Mouse (Mus musculus): ENCODE measurements around the gene Cyp19a1. TPM values are rescaled to one million over a fixed set of nuclear protein-coding genes. Genes with fewer than 3 reads are reported as not detected.

Cyp19a1 gene
- not detected for total RNA-seq (2021)
- long read RNA-seq, experiment 1, result 0 reads
- long read RNA-seq, experiment 2, result 0 reads

DNA sequence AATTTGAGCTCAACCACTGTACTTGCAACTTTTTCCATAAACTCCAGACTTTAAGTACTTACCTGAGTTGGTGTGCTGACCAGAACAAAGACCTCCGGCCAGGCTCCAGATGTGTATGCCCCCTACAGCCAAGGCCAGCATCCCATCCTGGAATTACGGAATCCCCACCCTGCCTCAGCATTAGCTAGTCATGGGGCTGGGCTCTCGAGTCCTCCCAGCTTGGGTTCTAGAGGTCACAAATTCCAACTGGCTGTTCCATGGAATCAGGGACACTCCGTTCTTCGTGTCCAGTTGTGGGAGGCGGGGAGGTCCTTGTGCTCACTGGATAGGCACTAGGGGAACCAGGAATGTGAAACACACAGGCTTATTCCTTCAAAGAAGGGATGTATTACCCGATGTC is at the start of gene Cyp19a1:
Cyp19a1 (minus strand) TSS at position 101 of the 400 bp plus-strand sequence.
- no peak for DNase-seq
- intact Hi-C loops (cut with DNase I), result no loop called here

DNA sequence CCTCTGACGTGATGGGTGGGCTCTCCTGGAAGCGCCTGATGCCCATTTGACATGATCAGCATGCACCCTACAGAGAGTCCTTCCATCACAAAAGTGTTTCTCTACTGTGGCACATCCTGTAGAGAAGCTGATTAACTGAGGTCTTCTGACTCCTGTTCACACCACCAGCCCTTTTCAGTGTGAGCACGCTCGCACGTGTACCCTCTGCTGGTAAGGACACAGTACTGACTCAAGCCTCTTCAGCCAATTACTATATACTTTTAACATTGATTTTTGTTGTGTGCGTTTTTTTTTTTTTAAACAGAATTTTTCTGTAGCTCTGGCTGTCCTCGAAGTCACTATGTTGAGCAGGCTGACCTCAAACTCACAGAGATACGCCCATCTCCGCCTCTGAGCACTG is 48.5 kb upstream of the Cyp19a1 start:
- no peak for DNase-seq
- intact Hi-C loops (cut with DNase I), result no loop called here

DNA sequence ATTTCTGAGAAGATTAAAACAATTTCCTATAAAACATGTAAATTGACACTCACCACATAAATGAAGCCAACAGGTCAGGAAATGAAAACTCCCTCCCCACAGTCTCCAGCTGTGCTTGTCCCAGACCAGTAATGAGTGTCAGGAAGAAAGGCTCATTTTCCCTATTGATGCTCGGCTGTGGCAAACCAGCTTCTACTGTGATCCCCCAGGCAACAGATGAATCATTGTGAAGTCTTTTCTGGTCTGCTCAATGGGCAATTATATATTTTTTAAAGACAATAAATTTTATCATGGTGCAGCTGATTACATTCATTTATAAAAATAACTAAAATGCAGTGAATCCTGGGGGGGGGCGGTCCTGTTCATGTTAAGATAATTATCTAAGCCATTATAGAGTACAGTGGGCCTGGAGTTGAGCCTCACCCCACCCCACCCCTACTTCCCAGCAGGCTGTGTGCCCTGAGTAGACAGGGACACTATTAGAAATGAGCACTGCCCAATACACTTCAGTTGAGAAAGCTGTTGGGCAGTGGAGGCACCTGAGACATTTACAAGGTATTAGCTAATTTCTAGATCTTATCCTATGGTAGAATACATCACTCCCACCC is 40.9 kb upstream of the Cyp19a1 start:
- intact Hi-C loops (cut with DNase I), result no loop called here
- DNase-seq, result no peak

DNA sequence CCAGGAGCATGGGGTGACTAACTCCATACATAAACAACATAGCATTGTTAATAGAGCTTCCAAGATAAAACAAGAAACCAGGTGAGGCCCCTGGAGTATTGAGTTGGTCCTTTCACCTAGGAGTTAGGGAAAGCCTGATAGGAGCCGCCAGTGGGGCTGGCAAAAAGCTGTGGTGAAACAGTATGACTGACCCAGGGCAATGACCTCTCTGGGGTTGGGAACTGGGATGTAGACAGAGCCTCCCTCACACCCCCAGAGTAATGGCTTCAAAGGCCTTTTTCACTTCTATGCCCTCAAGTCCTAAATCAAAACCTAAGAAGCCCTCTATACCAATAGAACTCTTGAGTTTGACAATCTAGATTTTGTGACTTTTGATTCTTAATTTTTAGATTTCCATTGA is 40.3 kb upstream of the Cyp19a1 start:
- DNase-seq, result no peak
- intact Hi-C loops (cut with DNase I), result no loop called here

DNA sequence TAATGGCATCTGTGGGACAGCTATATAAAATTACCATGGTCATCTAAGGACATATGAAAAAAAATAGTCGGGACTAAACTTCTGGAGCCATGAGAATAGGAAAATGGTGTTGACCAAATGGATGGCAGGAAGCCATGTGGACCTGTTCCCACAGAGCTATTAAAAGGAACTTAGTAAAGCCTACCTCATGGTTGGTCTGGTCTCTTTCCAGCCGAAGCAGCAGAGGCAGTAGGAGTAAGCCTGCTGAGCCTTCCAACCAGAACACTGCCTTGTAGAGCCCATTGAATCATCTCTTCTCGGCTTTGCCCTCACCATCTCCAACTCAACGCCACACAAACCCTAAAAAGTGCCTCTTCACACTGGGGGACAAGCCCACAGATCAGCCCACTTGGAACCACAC is 33.3 kb upstream of the Cyp19a1 start:
- peak in 1 of 2 experiments; percentile 34 for DNase-seq
- intact Hi-C loops (cut with DNase I), result no loop called here

DNA sequence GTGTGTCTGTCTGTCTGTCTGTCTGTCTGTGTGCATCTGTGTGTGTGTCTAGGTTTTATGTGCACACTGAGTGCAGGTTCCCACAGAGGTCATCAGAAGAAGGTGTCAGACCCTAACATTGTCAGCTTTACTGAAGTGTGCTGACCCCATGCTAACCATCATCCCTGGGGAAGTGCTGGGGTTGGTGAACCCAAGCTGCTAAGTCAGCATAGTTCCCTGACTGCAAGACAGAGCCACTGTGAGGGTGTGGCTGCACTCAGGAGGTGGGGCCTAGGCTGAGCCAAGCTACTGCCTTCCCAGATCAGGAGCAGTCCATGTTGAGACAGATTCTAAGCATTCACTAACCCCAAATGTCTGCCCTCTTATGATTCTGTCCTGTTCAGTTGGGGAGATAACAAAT is 31.9 kb upstream of the Cyp19a1 start:
- DNase-seq, result no peak
- intact Hi-C loops (cut with DNase I), result no loop called here

DNA sequence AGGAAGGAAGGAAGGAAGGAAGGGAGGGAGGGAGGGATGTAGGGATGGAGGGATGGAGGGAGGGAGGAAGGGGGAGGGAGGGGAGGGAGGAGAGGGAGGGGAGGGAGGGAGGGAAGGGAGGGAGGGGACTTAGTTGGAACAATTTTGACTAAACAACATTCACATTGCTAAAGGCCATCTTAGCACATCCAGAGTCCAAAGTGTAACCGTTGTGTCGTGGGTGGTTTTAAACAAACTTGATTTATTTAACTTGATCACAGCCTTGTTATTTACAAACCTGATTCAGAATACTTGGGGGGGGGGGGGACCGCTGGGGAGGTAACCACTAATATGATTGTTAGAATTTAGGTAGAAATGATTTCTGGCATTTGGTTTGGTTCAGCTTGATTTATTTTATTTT is 31.5 kb upstream of the Cyp19a1 start:
- no peak for DNase-seq
- intact Hi-C loops (cut with DNase I), result no loop called here

DNA sequence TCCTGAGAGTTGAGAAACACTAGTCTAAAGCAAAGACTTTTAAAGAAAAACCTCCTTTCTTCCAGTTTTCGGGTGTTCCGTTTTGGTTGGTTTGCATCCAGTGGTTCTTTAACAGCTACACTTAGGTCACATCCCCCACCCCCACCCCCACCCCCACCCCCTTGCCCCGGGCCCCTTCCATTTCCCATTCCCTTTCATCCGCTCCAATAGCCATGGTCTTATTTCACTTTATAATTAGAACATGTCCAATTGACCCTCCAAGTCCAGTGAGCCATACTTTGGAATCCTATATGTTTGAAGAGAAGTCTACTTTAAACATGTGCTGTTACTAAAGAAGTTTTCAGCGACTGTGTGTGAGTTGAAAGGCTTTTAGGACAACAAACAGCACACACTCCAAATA is 19.9 kb upstream of the Cyp19a1 start:
- no peak for DNase-seq
- intact Hi-C loops (cut with DNase I), result no loop called here

DNA sequence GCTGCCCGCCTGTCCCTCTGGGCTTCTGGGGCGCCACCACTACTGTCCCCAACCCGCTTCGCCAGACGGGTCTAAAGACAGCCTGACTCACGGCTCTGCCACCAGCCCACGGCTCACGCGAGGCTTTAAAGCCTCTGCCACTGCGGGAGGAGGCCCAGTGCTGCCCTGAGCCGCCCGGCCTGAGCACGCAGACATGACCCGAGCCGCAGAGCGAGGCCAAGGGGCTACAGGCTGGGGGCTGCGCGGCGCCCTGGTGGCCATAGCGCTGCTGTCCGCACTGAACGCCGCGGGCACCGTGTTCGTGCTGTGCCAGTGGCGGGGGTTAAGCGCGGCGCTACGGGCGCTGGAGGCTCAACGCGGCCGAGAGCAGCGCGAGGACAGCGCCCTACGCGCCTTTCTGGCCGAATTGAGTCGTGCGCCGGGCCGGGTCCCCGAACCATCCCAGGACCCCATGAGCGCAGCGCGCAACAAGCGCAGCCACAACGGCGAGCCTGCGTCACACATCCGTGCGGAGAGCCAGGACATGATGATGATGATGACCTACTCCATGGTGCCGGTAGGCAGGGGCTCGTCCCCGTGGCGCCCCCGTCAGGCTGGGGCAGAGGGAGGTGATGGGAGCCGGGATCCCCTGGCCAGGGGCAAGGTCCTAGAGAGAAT is 18.5 kb upstream of the Cyp19a1 start, which contains the start of gene Gldn:
Gldn (plus strand) TSS at position 156 of the 657 bp plus-strand sequence.
- intact Hi-C loops (cut with DNase I), result no loop called here
- DNase-seq, result no peak

DNA sequence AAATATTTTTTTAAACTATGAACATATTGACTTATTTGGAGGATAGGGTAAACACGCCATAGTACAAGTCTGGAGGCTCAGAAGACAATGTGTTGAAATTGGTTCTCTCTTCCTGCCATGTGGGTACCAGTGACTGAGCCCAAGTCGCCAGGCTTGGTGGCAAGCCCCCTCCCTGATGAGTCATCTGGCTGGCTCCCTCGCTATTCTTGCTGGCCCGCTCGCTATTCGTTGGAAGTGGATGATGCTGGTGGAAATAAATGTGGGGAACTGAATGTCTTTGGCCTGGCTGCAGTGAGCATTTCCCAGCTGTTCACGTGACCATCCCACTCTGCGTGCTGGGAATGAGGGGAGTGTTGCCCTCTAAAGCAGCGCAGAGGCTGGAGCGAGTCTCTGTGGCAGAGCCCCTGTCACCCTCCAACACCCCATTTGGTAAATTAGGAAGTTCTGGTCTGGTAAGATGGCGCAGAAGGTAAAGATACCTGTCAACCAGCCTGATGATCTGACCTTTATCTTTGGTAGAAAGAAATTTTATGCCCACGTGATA is 11.2 kb upstream of the Cyp19a1 start:
- DNase-seq, result no peak
- intact Hi-C loops (cut with DNase I), result no loop called here

DNA sequence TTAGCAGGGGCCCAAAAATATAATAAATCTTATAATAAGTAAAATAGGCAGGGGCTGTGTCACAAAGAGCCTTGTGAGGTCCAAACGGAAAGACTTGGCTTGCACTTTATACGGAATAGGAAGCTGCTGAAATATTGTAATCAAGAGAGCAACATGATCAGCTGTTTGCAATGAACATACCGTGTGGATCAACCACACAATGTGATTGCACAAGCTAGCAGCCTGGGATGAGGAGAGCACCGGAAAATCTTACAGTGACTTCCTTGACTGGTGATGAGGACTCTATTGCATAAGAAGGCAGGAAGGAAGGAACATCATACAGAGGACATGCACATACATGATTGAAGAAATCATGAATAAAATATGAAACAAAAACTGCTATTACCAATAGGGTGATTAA is 7.4 kb upstream of the Cyp19a1 start:
- intact Hi-C loops (cut with DNase I), result no loop called here

DNA sequence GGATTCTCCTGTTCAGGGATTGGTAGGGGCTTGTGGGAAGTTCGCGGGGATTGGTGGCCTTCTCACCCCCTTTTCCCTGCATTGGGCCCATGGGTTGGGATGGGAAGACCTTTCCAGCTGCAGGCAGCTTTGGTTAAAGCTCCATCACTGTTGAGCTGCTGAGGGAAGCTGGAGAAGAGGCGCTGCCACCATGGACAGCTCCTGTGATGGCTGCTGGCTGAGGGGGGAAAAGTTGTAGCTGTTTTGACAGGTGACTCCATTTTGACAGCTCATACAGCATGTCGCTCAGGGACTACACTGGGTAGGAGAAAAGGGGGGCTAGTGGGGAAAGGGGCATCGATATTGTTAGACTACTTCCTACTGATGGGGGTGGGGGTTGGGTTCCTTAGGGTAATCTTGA is 3.0 kb upstream of the Cyp19a1 start:
- no peak for DNase-seq
- intact Hi-C loops (cut with DNase I), result no loop called here

More for the DNA sequence above, 7.4 kb upstream of the Cyp19a1 start:
- DNase-seq, result no peak

DNA sequence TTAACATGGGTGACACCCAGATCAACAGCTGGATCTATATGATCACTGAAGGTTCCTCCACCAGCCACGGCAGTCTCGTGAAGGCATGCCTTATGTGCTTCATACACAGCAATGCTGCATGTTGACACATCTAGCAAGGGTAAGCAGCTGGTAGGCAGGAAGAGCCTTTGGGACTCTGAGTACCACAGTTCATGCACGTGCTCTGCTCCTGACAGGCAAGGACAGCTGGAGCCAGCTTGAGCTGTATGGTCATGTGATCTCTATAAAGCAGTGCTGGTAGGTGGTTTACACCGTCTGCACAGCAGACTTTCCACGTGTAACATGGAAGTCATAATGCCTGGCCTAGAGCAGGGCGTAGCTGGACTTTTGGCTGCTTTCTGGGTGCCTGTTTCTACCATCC is 2.1 kb upstream of the Cyp19a1 start:
- intact Hi-C loops (cut with DNase I), result no loop called here
- DNase-seq, result no peak

DNA sequence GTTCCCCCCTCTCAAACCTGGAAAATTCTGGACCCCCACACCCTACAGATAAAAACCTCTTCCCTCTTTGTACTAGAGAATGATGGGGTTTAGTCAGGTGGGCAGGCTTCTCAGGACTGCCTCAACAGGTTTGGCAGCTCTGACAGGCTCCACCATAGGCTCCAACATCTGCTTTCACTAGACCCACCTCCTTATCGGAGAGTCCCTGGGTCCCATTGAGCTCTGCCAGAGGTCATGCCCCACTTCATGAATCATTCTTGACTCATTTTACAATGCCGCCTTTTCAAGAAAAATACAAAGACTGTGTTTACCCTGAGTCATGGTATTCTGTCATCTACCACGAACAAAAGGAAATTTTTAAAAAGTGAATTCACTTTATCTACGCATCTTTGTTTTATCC is 3.2 kb downstream of the Cyp19a1 start:
- no peak for DNase-seq
- intact Hi-C loops (cut with DNase I), result no loop called here

DNA sequence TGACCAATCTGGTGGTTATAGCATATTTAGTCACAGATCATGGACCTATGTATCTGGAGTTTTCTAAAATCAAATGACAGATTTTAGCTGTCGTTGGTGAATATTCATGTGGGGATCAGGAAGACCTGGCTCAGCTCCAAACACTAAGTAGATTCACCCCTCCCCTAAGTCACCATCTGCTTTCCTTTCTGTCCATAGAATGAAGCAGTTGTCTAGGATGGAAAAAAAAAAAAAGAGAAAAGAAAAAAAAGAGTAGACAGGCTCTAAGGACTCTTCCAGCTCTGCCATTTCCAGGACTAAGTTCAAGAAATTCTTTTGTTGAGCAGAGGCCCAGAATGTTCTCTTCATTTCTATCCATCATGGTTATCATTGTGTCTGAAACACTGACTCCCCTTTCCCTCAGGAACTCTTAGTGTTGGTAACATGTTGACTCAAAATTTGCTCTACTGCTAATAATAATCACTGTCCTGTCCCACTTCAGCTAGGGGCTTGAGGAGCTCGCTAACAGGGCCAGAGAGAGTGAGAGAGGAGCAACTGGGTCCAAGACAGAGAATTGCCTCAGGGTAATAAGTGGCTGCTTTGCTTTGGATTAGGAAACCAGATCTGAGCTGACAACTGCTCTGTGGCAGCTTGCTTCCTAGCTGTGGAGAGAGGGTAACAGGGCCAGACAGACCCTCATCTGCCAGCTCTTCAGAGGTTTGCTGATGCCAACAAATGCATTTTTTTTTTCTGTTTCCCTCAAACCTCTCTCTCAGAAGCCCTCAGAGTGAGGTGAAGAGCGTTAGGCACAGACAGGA is 22.8 kb downstream of the Cyp19a1 start:
- no peak for DNase-seq
- intact Hi-C loops (cut with DNase I), result no loop called here

DNA sequence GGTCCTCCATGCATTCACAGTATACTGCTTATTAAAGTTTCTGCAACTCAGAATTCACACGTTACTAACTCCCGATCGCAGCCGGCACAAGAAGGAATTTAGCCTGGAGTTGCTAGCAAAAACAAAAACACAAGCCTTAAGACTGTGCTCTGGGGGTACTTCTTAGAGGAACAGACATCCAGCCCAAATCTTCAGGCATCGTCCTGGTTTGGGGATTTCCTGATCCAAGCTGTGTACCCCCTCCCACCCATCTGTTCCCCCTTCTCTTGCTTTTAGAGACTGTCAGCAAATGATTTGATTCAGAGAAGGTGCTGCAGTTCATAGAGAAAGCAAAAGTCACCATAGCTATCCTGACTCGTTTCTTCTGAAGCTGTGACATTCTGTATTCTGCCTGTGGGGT is 40.3 kb downstream of the Cyp19a1 start:
- no peak for DNase-seq
- intact Hi-C loops (cut with DNase I), result no loop called here

DNA sequence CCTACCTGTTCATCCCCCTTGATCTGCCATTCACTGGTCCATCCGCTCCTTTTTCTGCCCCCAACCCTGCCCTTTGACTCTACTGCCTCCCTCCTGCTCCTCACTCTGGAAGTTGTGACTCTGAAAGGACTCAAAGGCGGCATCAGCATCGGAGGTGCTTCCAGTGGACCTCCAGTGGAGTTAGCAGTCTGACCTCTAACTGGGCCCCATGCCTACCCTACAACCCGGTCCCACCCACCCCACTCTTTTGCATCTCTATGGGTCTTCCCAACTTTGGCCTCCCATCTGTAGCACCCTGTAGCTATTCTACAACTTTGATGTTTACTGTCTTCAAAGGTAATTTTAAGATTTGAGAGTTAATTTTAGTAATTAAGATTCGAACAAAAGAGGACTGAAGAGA is 51.4 kb downstream of the Cyp19a1 start:
- intact Hi-C loops (cut with DNase I), result no loop called here
- no peak for DNase-seq

DNA sequence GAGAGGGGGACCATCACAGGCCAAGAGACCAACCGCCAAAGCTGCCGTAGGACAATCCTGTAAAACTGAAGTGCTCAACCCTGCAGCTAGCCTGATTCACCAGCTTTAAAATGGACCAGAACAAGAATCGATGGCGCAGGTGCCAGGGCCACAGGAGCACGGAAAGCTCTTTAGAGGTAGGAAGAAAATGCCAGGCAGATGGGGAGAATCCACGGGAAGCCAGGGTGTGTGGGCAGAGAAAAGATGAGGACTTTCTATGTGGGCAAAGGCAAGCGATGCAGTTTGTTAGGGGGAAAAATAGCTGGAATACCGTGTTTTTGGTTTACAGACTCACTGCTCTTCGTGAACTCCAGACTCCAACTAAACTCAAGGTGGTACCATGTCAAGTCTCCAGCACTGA is 53.0 kb downstream of the Cyp19a1 start:
- intact Hi-C loops (cut with DNase I), result no loop called here
- DNase-seq, result no peak

DNA sequence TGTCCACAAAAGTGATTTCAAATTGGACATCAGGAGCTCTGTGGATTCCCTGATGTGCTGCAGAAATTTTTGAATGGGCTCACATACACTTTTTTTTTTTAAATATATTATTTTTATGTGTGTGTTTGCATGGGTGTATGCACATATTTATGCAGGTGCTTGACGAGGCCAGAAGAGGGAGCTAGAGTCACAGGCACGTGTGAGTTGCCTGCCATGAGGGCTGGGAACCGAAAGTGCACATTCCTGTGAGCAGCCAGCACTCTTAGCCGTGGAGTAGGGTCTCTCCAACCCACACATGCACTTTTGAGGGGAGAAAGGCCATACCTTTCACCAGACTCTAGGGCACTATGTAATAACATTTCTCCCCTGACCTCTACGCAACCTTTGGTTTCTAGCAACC is 73.1 kb downstream of the Cyp19a1 start:
- no peak for DNase-seq
- intact Hi-C loops (cut with DNase I), result no loop called here

DNA sequence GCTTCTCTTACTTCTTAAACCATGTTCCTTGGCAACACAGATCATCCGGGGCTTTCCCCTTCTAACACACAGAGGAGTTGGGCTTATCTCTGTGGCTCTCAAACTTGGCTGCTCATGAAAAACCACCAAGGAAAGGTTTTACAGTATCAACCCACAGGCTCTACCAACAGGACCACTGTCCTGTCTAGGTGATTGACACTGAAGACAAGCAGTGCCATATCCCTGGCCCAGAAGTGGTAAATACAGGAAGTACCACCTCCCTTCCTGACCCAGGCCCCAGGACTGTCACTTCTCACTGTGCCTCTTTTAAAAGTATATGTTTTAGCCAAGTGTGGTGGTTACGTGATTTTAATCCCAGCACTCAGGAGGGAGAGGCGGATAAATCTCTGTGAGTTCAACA is 76.5 kb downstream of the Cyp19a1 start:
- intact Hi-C loops (cut with DNase I), result no loop called here
- no peak for DNase-seq

DNA sequence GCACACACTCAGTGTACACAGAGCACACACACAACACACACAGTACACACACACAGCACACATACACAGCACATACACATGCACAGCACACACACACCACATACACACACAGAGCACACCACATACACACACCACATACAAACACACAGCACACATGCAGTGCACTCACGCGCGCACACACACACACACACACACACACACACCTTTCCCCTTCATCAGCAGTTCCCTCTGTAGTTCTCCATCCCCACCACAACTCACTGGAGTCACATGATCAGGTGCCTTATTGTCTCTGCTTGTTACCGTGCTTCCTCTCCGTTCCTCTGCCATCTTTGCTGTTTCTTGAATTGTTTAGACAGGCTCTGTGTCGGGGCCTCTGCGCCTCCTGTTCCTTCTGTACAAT is 85.4 kb downstream of the Cyp19a1 start:
- intact Hi-C loops (cut with DNase I), result loop anchor here (5.0 kb wide), 2 partner anchors 140 to 155 kb away; no protein-coding TSS in a partner anchor
- DNase-seq, result no peak
